8 mouse cellular contexts compared by ENCODE assay signal in genomic region chr13:109822413-109823298, GRCm38 (mm10).
DNase-seq lines count a peak whose midpoint lies in the region; ATAC-seq lines count a peak whose summit lies in the region.

No protein-coding gene starts in this region.

- H3K9me3 ChIP-seq in hindbrain, embryonic 14.5 days (ENCODE audit: control insufficient read depth, low read length) = no peaks in the 10 kb centered on the region

- DNase-seq in T-cell, adult 2 months (ENCODE audit: low spot score) = peak; percentile 97
- peak; percentile 93 to 95 for DNase-seq in cerebellum, postnatal 25 days
- peak; percentile 82 to 91 for DNase-seq in frontal cortex, postnatal 25 days (ENCODE audit: low spot score in 2 of 2)
- DNase-seq in hindbrain, embryonic 14.5 days (ENCODE audit: low spot score) = peak; percentile 95
- DNase-seq in layer of hippocampus, postnatal 25 days (ENCODE audit: extremely low spot score in 1 of 2, low spot score in 1 of 2) = peak; percentile 73 to 91
- peak; percentile 94 for DNase-seq in lung, postnatal 14 days
- peak; percentile 87 for DNase-seq in ovary, postnatal 36 days (ENCODE audit: low spot score)
- DNase-seq in thymus, postnatal 14 days = peak; percentile 97

- H3K27me3 ChIP-seq in hindbrain, embryonic 14.5 days (ENCODE audit: control insufficient read depth, insufficient read depth, low read length) = no peaks in the 10 kb centered on the region

- ATAC-seq in hindbrain, embryonic 14.5 days (ENCODE audit: low FRiP score) = peak; percentile 95

- H3K9ac ChIP-seq in hindbrain, embryonic 14.5 days = peak overlapping the region; percentile 58

- H3K27ac ChIP-seq in hindbrain, embryonic 14.5 days = peak overlapping the region; percentile 97

- peak overlapping the region; percentile 55 for H3K4me2 ChIP-seq in hindbrain, embryonic 14.5 days (replicated peaks)

- no peaks in the 10 kb centered on the region for H3K36me3 ChIP-seq in hindbrain, embryonic 14.5 days (replicated peaks; ENCODE audit: control insufficient read depth, insufficient read depth)

- peak overlapping the region; percentile 27 for H3K4me3 ChIP-seq in hindbrain, embryonic 14.5 days (replicated peaks; ENCODE audit: low read length)

- H3K4me1 ChIP-seq in hindbrain, embryonic 14.5 days (replicated peaks; ENCODE audit: control insufficient read depth, insufficient read depth, low read length) = peaks cover 41% of the 10 kb centered on the region

- WGBS in hindbrain, embryonic 14.5 days = under 1% methylated on average over 15 of the region's 15 CpGs

Comparison
In these comparisons a context has a peak if more than half of its experiments do, and no peak if none do; other contexts are left out.
1. Peak in every context shown above with its lines: DNase-seq, ATAC-seq, H3K4me3 ChIP-seq and H3K27ac ChIP-seq.